Mouse (Mus musculus): ENCODE results near the gene Tgtp2.
"Not testable (repeated sequence)": the region's sequence is repeated elsewhere in the genome, so short reads cannot be mapped to it uniquely, and the experiment has no call there.

- TF ChIP-seq CTCF, EP300 (IDR thresholded peaks at IDR 0.05; ENCODE audit: low read depth): not testable (repeated sequence)
Measured at GRCm38 (mm10) chr11:49051894-49052293, 12.1 kb downstream of the Tgtp2 start.

Data from liver, postnatal 0 days (tissue).